Mouse (Mus musculus): ENCODE measurements at regions not wholly inside any gene's neighbourhood (a gene's known extent, or its start where the extent isn't known, plus 50 kb on each side); places are given as distances from the start of the nearest gene placed in this dataset.

GRCm38 (mm10) chr3:15112177-15112838 is 219.8 kb downstream of the Gm9733 start:
- no peak for DNase-seq (ENCODE audit: low spot score in 2 of 2)

DNA sequence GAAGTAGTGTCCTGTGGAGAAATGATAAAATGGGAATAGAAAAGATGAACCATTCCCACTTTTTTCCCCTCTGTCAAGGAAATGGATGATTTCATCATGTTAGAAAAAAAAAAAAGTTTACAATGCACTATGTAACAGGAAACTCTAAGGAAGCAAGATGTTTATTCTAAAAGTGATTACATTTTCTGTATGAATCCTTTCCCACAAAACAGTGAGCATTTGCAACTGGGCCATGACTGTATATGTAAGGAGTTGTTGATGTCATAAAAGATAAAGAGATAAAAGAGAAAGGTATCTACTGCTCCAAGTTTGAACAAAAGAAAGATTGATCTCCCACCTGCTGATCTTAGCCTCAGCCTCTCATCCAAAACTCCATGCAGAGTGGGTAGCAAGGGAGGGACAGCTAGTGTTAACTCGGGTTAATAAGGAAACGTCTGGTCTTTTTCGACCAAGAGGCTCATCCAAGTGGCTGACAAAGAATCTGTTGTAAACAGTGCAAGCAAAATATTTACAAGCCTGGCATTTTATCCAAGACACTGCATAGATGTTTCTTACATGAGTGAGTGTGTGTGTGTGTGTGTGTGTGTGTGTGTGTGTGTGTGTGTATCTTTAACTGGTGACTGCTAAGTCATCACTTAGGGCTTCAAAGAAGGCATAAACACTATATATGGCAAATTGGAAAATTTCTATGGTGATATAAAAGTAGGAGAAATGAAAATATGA is 213.3 kb downstream of the Gm9733 start:
- no peak for DNase-seq (ENCODE audit: low spot score in 2 of 2)

DNA sequence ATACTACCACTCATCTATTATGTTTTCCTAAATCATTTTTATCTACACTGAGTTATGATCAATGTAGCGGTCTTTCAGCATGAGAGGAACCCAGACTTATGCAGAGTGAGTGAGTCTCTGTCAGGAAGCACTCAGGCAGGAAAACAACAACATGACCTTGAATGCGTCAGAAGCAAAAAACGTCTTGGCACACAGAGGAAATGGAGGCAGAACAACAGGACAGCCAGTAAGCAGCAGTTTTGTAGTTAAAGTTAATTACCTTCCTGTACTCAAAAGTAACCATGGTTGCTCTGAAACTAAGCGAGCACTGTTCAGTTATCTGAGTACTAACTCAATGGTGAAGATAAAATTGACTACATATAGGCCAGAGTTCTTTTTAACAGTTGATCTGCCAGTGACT is 205.4 kb downstream of the Gm9733 start:
- DNase-seq (ENCODE audit: low spot score in 2 of 2), result no peak

- DNase-seq (ENCODE audit: low spot score in 2 of 2), result no peak
These were observed 203.7 kb downstream of the Gm9733 start for GRCm38 (mm10) chr3:15128370-15128769.

GRCm38 (mm10) chr3:15128960-15129359 is 203.1 kb downstream of the Gm9733 start:
- no peak for DNase-seq (ENCODE audit: low spot score in 2 of 2)

DNA sequence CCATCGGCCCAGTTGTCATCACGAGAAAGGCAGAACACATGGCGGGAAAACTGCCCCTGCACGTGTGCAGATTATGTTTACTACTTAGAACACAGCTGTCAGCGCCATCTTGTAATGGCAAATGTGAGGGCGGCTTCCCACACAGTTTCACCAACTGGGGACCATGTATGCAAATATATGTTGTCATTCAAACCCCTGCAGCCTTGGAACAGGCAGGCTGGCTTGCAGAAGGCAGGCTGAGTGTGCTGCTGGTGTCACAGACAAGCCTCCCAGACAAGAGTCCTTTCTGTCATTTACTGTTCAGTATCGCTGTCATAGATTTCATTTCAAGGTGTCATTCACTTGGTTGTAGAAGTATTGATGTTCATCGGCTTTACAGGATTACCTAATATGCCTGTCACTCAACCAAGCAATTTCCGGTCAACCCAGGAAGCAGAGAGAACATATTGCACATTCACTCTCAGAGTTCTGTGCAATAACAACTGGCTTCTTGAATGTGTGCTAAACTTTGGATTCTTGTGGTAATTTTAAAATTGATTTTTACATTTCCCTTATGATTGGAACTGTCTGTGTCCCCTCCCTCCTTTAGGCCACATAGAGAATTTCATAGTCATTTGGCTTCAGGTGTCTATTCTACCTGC is 202.3 kb downstream of the Gm9733 start:
- DNase-seq (ENCODE audit: low spot score in 2 of 2), result no peak

DNA sequence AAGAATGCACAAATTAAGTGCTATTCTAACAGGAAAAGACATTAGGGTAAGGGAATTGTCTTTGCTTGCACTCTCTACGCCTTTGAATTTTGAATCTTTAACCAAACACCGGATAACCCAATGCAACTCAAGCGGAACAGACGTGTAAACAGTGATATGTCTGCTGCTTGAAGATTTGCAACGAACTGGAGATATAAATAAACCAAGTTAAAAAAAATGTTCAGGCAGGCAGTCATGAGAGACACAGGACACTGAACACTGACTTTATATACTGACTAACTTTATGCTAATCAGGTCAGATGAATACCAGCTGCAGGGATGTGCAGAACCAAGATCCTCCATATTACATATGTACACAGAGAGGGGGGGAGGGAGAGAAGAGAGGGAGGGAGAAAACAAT is 200.0 kb downstream of the Gm9733 start:
- DNase-seq (ENCODE audit: low spot score in 2 of 2), result no peak

GRCm38 (mm10) chr3:15139550-15139949 is 192.6 kb downstream of the Gm9733 start:
- DNase-seq (ENCODE audit: low spot score in 2 of 2), result no peak

DNA sequence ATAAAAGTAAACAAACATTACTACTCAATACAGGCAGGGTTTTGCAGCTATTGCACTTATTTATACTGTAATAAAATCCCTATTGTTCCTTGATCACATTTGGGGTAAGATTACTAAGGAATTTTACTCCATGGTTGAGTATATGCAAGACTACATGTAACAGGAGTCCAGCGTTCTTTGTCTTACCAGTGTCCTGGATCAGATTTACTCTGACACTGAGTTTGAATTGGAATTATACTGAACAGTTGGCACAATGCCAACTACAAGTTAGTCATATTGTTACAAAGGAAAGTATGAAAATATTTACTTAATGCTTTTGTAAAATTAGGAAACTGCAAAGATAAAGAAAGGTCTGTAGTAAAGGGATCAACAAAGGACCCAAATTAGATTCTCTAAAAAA is 178.4 kb downstream of the Gm9733 start:
- DNase-seq (ENCODE audit: low spot score in 2 of 2), result no peak

- no peak for DNase-seq (ENCODE audit: low spot score in 2 of 2)
These were observed 177.9 kb downstream of the Gm9733 start for GRCm38 (mm10) chr3:15154153-15154552.

GRCm38 (mm10) chr3:15156681-15157080 is 175.4 kb downstream of the Gm9733 start:
- DNase-seq (ENCODE audit: low spot score in 2 of 2), result no peak

- DNase-seq (ENCODE audit: low spot score in 2 of 2), result no peak
These were observed 174.3 kb downstream of the Gm9733 start for GRCm38 (mm10) chr3:15157842-15158241.

DNA sequence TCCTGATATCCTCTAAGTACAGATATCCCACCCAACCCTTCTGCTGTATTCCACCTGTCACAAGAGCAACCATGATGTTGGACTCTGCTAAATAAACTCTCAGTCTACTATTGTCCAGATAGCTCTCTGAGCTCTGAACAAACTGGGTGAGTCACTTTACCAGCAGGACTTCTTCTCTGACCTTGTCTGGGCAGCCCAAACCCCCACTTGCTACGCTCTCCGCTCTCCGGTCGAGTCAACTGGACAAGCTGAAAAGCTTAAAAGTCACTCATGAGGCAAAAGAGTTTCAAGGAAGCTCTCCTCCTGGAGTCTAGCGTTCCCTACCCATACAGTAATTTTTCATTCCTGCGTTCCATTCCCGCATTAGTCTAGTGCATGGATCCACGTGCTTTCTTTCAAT is 173.2 kb downstream of the Gm9733 start:
- no peak for DNase-seq (ENCODE audit: low spot score in 2 of 2)

DNA sequence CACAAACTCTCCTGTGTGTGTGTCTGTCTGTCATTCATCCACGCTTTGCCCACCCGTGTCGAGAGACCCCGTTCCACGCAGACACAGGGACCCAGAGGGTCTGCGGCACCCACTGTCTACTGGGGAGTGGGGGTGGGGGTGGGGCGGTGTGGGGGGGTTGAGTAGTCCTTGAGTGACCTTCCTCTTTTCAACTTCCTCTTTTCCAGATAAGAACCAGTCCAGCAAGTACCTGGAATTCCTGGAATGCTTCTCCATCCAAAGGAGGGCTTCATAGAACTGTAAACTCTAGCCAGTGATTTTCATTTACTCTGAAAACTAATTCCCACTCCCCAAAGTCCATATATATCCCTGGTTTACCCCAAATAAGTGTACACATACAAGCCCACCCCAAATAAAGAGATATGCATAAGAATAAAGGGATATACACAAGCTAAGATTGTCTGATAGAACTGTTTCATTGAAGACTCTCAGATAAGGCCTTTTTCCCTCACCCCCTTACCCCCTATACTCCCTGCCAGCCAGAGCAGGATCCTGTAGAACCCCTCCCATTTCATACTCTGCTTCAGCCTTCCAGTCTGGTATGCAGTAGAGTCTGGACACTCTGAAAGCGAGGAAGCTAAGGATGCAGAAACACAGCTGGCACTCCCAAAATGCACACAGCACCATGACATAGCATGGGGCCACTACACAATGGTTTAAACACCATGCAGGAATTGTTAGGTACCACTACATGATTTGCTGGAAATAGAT is 172.0 kb downstream of the Gm9733 start:
- no peak for DNase-seq (ENCODE audit: low spot score in 2 of 2)

DNA sequence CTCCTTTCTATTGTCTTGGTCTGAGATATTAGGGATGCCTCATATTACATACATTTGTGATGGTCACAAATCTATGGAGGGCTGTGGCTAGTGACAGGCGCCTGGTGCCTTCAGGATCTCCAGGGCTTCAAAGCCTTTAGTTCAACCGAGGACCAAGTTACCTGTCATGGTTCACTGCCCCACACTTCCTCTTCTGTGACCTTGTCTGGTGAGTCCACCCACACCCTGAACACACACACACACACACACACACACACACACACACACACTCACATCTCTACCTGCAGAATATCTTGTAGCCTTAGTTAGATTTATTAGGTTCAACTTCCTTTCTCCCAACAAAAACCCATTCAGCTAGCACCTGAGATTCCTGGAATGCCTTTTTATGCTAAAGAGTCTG is 156.3 kb downstream of the Gm9733 start:
- DNase-seq (ENCODE audit: low spot score in 2 of 2), result peak in 1 of 2 experiments; percentile 18

GRCm38 (mm10) chr3:15179079-15179812 is 152.9 kb downstream of the Gm9733 start:
- no peak for DNase-seq (ENCODE audit: low spot score in 2 of 2)

GRCm38 (mm10) chr3:15181111-15181510 is 151.0 kb downstream of the Gm9733 start:
- DNase-seq (ENCODE audit: low spot score in 2 of 2), result no peak

DNA sequence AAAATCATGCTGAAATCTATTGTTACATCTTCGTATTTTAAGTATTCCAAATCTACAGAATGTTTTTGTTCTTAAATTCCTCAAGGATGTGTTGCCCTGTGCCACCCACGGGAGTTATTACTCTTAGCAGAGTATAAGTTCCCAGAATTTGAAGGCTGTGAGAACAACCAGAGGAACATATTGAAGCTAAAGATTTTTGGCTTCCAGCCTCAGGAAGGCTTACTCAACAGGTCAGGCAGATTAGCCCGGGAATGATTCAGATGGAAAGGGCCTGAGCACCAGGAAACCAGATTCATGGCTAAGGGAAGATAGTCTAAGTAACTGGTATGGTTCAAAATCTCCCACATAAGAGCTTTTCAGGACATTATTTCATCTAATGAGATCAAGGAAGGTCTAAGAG is 145.4 kb downstream of the Gm9733 start:
- no peak for DNase-seq (ENCODE audit: low spot score in 2 of 2)

GRCm38 (mm10) chr3:15194362-15194761 is 137.7 kb downstream of the Gm9733 start:
- peak; percentile 42 to 63 for DNase-seq (ENCODE audit: low spot score in 2 of 2)

- DNase-seq (ENCODE audit: low spot score in 2 of 2), result no peak
These were observed 136.0 kb downstream of the Gm9733 start for GRCm38 (mm10) chr3:15196101-15196500.

GRCm38 (mm10) chr3:15198086-15198485 is 134.0 kb downstream of the Gm9733 start:
- no peak for DNase-seq (ENCODE audit: low spot score in 2 of 2)

DNA sequence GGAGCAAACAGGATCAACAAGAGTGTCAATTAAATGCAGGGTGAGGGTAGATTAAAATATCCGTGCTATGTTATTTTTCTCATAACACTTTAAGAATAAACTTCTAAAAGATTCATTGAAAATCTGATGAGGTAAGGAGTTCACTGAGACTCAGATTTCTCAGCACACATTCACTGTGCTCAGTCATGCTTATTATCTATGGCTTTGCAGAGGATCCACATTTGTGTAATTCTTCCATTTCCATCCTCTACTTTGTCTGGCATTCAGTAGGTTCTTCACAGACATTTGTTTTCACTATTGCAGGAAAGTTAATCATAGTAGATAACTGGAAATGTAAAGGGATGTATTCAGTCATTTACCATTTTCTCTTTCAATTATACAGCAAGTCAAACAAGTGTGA is 131.8 kb downstream of the Gm9733 start:
- DNase-seq (ENCODE audit: low spot score in 2 of 2), result no peak

Measured in spleen, postnatal 4 days (tissue).